Mouse (Mus musculus) gastrocnemius, adult 2 months (tissue): ENCODE results near the gene Tmem198. TPM values are rescaled to one million over a fixed set of nuclear protein-coding genes. Genes with fewer than 3 reads are reported as not detected.

Source experiments
- DNase-seq: peaks from one replicate; pipeline ENCODE4 v3.0.0; 2022
- H3K27ac ChIP-seq: fragments of 200-600 bp; 2 replicates; pipeline ENCODE4 v1.8.1; 2022; ENCODE audit warnings: mild to moderate bottlenecking
- H3K4me3 ChIP-seq: fragments of 200-600 bp; 2 replicates; pipeline ENCODE4 v1.8.1; 2022; ENCODE audit warnings: mild to moderate bottlenecking, moderate library complexity
- CTCF ChIP-seq: fragments of 200-600 bp; IDR thresholded peaks from 2 replicates; pipeline ENCODE4 v1.8.1; 2022; ENCODE audit warnings: antibody characterized with exemption, mild to moderate bottlenecking, moderate library complexity
- intact Hi-C: fragments of 180-260 bp; cut with DNase I; formaldehyde crosslinking; loops from one replicate; pipeline ENCODE4 v1.15.1; 2025
- total RNA-seq, 2 experiments: library from RNA; stranded (reverse); gene quantifications; 2 replicates each; pipeline ENCODE4 v1.2.3; 2021

Gene Tmem198
- total RNA-seq, 2 experiments from 2014 or later: not detected

DNA sequence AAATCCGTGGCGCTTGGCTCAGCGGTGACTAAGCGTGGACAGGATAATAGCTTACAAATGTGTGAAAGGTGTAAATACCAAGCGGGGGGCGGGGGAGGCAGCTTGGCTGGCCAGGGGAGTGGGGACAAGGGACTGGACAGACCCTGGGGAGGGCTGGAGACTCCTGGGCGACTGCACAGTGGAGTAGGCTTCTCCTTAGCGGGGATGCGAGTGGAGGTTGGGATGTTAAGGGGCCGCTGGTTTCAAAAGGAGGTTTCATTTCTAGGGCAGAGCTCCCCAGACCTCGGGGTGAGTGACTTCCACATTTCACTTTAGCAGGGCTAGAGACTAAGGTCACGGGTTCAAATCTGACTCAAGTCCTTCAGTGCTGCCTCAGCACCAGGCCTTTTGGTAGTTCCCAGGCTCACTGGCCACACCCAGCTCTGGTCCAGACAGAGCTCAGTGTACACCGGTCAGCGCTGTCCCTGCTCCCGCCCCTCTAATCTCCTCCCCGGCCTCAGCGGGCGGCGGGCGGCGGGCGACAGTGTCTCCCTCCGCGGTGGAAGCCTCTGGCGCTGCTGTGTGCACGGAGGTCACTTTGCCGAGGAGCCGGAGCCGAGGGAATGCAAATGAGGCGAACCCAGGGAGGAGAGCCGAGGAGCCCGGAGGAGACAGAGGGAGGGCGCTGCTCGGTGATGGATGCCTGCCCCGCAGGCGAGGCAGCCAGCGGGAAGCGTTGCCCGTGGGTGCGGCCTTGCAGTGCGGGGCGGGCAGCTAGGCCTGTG lies 21.1 kb upstream of the Tmem198 start:
- peak overlapping the region; percentile 67 for H3K4me3 ChIP-seq
- peak; percentile 72 for DNase-seq
- H3K27ac ChIP-seq: peak overlapping the region; percentile 69; the same call in 1 of the 2 replicates
- peak; percentile 3; the same call in 1 of the 2 replicates for TF ChIP-seq CTCF
- intact Hi-C loops: no loop called here

DNA sequence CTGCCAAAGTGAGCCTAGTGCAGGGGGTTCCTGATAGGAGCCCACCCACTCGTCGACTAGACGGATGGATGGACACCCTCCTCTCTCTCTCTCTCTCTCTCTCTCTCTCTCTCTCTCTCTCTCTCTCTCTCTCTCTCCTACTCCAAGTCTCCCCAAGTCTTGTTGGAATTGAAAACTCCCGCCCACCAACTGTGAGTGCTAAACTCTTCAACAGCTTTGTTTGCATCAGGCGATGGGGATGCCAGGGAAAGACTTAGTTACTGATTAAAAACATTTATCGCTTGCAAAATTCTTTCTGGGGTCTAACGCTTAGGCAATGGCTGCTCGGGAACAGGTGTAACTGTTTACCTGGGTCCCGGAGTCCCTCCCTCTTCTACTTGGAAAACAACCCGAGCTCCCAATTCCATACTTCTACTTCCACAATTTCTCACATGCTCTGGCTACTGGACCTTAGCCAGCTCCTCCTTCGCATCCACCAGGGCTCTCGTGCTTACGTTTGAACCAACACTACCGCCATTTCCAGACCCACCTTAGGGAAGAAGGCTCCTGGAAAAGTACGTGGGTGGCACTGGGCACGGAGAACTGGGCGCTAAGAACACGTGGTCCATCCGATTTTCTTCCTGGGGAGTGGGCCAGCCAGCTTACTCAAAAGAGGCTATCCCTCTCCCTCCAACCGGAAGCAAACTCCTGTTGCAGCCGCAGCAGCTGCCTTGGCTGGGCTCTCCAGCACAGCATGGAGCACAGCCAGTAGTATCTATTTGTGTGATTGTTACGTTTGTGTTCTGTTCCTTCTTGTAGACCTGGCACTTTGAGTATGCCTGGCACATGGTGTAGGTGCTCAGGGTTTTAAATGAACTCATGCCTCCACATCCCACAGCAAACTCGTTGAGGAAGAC lies 20.3 kb upstream of the Tmem198 start:
- intact Hi-C loops: no loop called here
- TF ChIP-seq CTCF: no peak
- H3K27ac ChIP-seq: peak overlapping the region; percentile 69
- DNase-seq: peak; percentile 66
- peak overlapping the region; percentile 67 for H3K4me3 ChIP-seq

DNA sequence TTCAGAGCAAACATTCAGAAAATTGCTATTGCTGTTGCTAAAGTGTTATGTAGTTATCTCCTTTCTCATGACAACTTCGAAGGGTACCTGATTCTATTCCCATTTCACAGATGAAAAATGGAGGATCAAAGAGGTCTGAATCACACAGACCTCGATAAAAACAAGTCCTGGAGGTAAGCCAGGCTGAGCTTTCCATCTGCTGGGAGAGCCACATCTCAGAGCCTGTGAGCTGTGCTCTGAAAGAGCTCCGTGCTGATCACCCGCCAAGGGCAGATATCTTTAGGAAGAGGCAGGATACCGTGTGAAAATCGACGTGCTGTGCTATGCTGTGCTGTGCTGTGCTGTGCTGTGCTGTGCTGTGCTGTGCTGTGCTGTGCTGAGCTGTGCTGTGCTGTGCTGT lies 19.0 kb upstream of the Tmem198 start:
- intact Hi-C loops: no loop called here
- TF ChIP-seq CTCF: no peak

DNA sequence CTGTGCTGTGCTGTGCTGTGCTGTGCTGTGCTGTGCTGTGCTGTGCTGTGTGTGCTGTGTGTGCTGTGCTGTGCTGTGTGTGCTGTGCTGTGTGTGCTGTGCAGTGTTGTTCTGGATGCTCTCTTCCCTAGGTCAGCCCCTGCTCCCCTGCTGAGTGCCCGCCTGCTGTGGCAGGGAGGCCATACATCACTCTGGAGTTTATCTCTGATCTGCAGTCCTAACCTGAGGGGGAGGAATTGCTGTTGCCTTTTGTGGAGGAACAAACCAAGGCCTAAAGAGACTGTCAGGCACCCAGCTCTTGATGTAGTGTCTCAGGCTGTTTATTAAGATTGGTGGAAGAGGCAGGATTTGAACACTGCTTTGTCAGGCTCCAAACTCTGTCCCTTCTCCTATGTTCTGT lies 16.7 kb upstream of the Tmem198 start:
- no peak for DNase-seq
- H3K4me3 ChIP-seq: no peak overlapping the region
- H3K27ac ChIP-seq: no peak overlapping the region
- no peak for TF ChIP-seq CTCF
- intact Hi-C loops: no loop called here

More for the DNA sequence above, 19.0 kb upstream of the Tmem198 start:
- no peak overlapping the region for H3K27ac ChIP-seq
- no peak for DNase-seq
- no peak overlapping the region for H3K4me3 ChIP-seq

DNA sequence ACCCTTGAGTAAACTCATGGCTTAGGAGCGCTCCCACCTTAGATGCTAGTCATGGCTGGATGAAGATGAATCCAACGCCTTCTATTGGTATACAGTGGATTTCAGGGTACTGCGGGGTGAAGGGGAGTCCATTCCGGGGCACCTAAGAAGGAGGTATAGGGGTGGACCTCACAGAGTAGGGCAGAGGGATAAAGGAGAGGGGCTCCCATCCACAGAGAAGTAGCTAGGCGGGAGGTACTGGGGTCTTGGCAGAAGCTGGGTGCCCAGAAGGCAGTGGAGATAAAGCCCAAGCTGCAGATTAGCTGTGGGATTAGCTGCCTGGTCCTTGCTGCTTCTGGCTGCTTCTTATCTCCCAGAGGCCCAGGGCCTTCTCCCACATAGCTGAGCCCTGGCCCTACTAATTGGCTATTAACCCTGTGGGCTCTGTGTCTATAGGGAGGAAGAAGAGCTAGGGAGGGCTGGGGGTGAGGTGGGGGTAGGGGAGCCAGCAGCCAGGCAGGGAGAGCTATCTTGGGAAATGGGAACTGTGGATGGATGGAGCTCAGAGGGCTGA lies 15.6 kb upstream of the Tmem198 start:
- Histone ChIP-seq H3K4me3 (no peak overlapping the region), H3K27ac (no peak overlapping the region)
- no peak for TF ChIP-seq CTCF
- intact Hi-C loops: no loop called here
- no peak for DNase-seq

DNA sequence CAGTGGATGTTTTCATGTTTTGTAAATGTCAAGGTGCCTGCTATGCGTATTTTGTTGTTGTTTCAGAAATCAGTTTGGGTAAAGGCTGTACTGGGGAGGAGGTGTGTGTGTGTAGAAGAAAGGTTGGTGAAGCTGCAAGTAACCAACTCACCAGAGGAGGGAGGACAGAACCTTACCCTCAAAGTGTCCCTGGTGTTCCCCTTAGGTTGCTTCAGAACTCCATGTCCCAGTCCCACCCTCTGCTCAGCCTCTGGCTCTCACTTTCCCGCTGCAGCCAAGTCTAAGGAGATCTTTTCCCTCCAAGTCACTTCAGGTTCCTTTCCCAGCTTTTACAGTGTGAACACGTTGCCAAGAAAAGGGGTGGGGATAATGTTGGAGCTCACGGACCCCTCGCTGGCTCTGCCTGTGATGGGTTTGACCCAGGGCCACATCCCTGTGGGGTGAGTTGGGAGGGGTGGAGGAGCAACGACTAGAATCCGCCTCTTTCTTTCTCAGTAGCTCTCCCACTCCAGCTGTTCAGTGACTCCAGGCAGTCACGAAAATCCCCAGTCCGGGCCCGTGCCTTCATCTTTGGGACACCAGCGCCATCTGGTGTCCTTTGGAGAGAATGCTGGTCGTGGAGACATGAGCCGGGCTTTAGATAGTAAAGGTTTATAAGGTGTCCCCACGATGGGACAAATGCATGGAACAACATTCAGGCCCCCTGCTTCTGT lies 12.0 kb upstream of the Tmem198 start:
- Histone ChIP-seq H3K4me3 (0 out of 2 replicates have a peak overlapping the region, but pooled peaks have one; percentile 32), H3K27ac (peak overlapping the region; percentile 49; the same call in 1 of the 2 replicates)
- peak; percentile 86 for DNase-seq
- TF ChIP-seq CTCF: peak; percentile 90
- intact Hi-C loops: loop anchor here (1.0 to 5.0 kb wide), 3 partner anchors 22 to 215 kb away; no protein-coding TSS in a partner anchor

DNA sequence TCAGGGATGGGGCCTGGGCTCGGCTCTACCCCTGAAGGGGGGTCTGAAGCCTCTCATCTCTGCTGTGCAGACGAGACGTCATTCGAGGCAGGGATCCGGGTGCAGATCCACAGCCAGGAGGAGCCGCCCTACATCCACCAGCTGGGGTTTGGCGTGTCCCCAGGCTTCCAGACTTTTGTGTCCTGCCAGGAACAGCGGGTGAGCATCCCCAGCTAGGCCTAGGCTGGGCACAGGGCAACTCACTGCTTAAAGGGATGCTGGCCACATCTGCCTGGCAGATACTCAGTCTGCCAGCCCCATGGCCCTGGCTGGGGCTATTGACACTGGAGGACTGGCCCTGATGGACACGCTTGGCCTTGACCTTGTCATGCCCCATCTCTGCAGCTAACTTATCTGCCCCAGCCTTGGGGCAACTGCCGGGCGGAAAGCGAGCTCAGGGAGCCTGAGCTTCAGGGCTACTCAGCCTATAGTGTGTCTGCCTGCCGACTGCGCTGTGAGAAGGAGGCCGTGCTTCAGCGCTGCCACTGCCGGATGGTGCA lies 10.0 kb upstream of the Tmem198 start:
- intact Hi-C loops: loop anchor here (5.0 kb wide), 1 partner anchor 217 kb away; no protein-coding TSS in a partner anchor
- TF ChIP-seq CTCF: no peak
- Histone ChIP-seq H3K27ac (no peak overlapping the region), H3K4me3 (no peak overlapping the region)
- no peak for DNase-seq

DNA sequence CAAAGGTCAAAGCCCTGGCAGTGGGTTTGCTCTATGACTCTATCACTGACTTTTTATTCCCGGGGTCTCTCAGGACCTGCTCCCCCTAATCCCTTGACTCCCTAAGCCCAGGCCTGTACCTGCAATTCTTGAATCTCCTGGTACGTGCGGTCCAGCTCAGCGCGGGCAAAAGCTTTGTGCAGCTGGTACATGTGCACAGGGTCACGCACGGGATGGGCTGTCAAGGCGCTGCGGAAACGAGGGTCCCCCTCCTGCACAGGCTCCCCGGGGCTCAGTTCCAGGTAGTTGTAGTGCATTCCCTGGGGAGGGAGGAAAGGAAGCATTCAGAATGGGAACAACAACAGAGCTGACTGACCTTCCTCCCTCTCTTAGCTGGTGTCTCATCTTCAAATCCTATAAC lies 2.9 kb upstream of the Tmem198 start:
- Histone ChIP-seq H3K27ac (no peak overlapping the region), H3K4me3 (no peak overlapping the region)
- TF ChIP-seq CTCF: no peak
- intact Hi-C loops: no loop called here
- DNase-seq: no peak

DNA sequence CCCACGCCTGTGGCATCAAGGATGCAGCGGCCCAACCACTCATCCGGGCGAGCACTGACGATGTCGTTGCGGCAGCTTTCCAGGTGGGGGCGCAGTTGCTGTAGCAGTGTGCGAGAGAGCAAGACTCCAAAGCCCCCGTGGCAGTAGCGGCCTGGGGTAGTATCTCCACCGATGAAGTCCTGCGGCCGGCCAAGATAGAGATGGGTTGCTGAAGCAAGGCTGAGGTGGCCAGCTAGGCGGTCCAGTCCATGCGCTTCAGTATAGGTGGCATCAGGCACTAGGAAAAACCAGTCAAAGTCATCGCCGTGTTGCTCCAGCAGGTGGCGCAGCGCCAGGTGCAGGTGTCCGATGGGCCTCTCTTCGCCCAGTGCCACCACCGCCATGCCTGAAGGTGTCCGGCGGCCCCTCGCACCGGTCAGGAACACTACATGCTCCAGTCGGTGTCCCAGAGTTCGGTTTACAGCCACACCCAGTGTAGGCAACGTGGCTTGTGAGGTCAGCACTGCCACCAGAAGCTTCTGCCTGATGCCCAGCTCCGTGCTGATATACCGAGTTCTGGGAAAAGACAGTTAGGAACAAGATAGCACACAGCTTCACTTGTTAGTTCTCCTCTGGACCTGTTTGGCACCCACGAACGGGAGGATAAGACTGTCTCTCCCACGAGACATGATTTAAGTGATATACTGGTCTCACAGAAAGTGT lies 1.9 kb upstream of the Tmem198 start:
- Histone ChIP-seq H3K27ac (no peak overlapping the region), H3K4me3 (peak overlapping the region; percentile 50)
- intact Hi-C loops: loop anchor here (1.0 kb wide), 2 partner anchors 82 to 120 kb away; no protein-coding TSS in a partner anchor
- peak; percentile 88 for DNase-seq
- TF ChIP-seq CTCF: peak; percentile 75

DNA sequence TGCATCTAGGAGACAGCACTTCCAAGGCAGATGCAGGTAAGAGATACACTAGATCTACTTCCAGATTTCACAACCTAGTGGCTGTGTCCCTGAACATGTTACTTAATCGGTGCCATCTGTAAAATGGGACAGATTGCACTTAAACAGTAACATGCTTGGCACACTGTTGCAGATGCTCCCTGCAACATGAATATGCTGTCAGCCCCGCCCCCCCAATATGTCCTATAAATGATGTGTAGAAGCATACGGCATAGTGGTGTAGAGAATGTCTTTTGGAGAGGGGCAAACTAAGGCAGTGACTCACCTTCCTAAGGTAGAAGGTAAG lies 1.4 kb upstream of the Tmem198 start:
- no peak for TF ChIP-seq CTCF
- peak overlapping the region; percentile 79 for H3K4me3 ChIP-seq

DNA sequence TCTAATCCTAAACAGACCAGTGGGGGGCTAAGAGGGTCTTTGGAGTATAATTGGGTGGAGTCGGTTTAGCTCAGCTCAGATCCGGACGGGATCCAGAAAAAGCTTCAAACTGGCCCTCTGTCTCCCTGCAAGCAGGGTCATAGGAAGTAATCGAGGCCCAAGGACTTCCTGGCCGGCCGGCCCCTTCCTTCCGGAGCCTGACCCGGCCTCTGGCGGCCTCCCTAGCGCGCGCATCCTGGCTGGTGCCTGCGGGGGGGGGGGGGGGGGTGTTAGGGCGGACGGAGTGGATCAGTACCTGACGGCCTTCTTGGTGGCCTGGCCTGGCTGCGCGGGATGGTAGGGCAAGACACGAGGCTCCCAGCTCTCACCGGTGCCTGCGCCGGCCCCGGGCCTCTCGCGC lies 835 bp upstream of the Tmem198 start:
- no peak for TF ChIP-seq CTCF
- intact Hi-C loops: no loop called here
- Histone ChIP-seq H3K27ac (peak overlapping the region; percentile 88), H3K4me3 (peak overlapping the region; percentile 79)
- DNase-seq: peak; percentile 63

More for the DNA sequence above, 1.4 kb upstream of the Tmem198 start:
- intact Hi-C loops: loop anchor here (1.0 kb wide), 2 partner anchors 81 to 119 kb away; no protein-coding TSS in a partner anchor
- H3K27ac ChIP-seq: no peak overlapping the region
- no peak for DNase-seq
